14 mouse cellular contexts compared by ENCODE assay signal in genomic region chr6:57063730-57064129, GRCm38 (mm10). TPM values are rescaled to one million over a fixed set of nuclear protein-coding genes. Genes with fewer than 3 reads are reported as not detected.
A peak's percentile ranks its signal among the peaks of the same experiment; 100 is the strongest.
DNase-seq lines count a peak whose midpoint lies in the region; ATAC-seq lines count a peak whose summit lies in the region.
"Had no signal": no experiment of that assay in that cellular context is flagged by ENCODE, and none has a peak within 500 bp of the region (broad histone marks: within the 10 kb centered on the region; RNA-seq: fewer than 3 reads in every experiment).

No protein-coding gene starts in this region.

- no peak overlapping the region for H3K9ac ChIP-seq in kidney, embryonic 16.5 days (replicated peaks; ENCODE audit: low read length)
- H3K9ac ChIP-seq: embryonic facial prominence, embryonic 12.5 days; forebrain, postnatal 0 days had no signal

- no peak for ATAC-seq in kidney, embryonic 16.5 days (ENCODE audit: low FRiP score, low TSS enrichment)
- ATAC-seq in megakaryocyte, adult 5-6 weeks (ENCODE audit: poor library complexity, severe bottlenecking), result no peak
- ATAC-seq: forebrain, postnatal 0 days had no signal

- H3K4me3 ChIP-seq in kidney, embryonic 16.5 days (ENCODE audit: low read length), result no peak overlapping the region
- H3K4me3 ChIP-seq: embryonic facial prominence, embryonic 12.5 days had no signal

- H3K27me3 ChIP-seq in kidney, embryonic 16.5 days (ENCODE audit: insufficient read depth, low read length), result no peaks in the 10 kb centered on the region
- H3K27me3 ChIP-seq: embryonic facial prominence, embryonic 12.5 days had no signal

- no peaks in the 10 kb centered on the region for H3K9me3 ChIP-seq in kidney, embryonic 16.5 days (ENCODE audit: low read length)
- H3K9me3 ChIP-seq: embryonic facial prominence, embryonic 12.5 days had no signal

- no peak overlapping the region for H3K4me2 ChIP-seq in kidney, embryonic 16.5 days (replicated peaks; ENCODE audit: low read depth, low read length)
- H3K4me2 ChIP-seq: embryonic facial prominence, embryonic 12.5 days had no signal

- H3K36me3 ChIP-seq in kidney, embryonic 16.5 days (ENCODE audit: insufficient read depth, low read length), result no peaks in the 10 kb centered on the region
- H3K36me3 ChIP-seq: embryonic facial prominence, embryonic 12.5 days had no signal

- peak; percentile 27 for DNase-seq in kidney, adult 18-20 months
- DNase-seq in 3T3-L1 (ENCODE audit: low read depth, low spot score) (peak; percentile 10), 416B (ENCODE audit: low read depth) (peak; percentile 73)
- peak; percentile 1 for DNase-seq in c-Kit-positive CD71-negative TER-119-negative erythroid progenitor cells, embryonic 14.5 days (ENCODE audit: low read depth)
- DNase-seq in thymus, postnatal 10 days (ENCODE audit: low spot score in 2 of 2), result no peak
- DNase-seq: adrenal gland, adult 8-10 months; forebrain, postnatal 0 days; layer of hippocampus, postnatal 36 days had no signal

- no peak overlapping the region for H3K27ac ChIP-seq in kidney, embryonic 16.5 days (ENCODE audit: low read length)
- H3K27ac ChIP-seq: embryonic facial prominence, embryonic 12.5 days had no signal

- H3K4me1 ChIP-seq in kidney, embryonic 16.5 days (ENCODE audit: insufficient read depth, low read length), result no peaks in the 10 kb centered on the region
- H3K4me1 ChIP-seq: embryonic facial prominence, embryonic 12.5 days had no signal

RNA-seq across cellular contexts. Expression of gene Vmn1r9, which starts 2.9 kb away (rescaled TPM):
- polyA plus RNA-seq in kidney, embryonic 16.5 days (2015; fragmentation: Nextera tagmentation; extraction: Ambion mirVana), result not detected in 2 replicates
- total RNA-seq in megakaryocyte, adult 5-6 weeks (2015), result not detected in 2 replicates
- total RNA-seq in megakaryocyte, adult 5-6 weeks (2017), result not detected in 2 replicates
- total RNA-seq: adrenal gland, adult 8-10 months; forebrain, postnatal 0 days; layer of hippocampus, postnatal 36 days had no signal
- polyA plus RNA-seq: embryonic facial prominence, embryonic 12.5 days; forebrain, postnatal 0 days; heart, embryonic 16.5 days; liver, embryonic 16.5 days; small intestine, adult 2 months had no signal

RNA-seq across cellular contexts. Expression of gene Vmn1r8, which starts 31.6 kb away (rescaled TPM):
- not detected in 2 replicates for polyA plus RNA-seq in kidney, embryonic 16.5 days (2015; fragmentation: Nextera tagmentation; extraction: Ambion mirVana)
- not detected in 2 replicates for total RNA-seq in megakaryocyte, adult 5-6 weeks (2015)
- not detected in 2 replicates for total RNA-seq in megakaryocyte, adult 5-6 weeks (2017)
- total RNA-seq: adrenal gland, adult 8-10 months; forebrain, postnatal 0 days; layer of hippocampus, postnatal 36 days had no signal
- polyA plus RNA-seq: embryonic facial prominence, embryonic 12.5 days; forebrain, postnatal 0 days; heart, embryonic 16.5 days; liver, embryonic 16.5 days; small intestine, adult 2 months had no signal

RNA-seq across cellular contexts. Expression of gene Vmn1r7, which starts 38.6 kb away (rescaled TPM):
- polyA plus RNA-seq in kidney, embryonic 16.5 days (2015; fragmentation: Nextera tagmentation; extraction: Ambion mirVana), result not detected in 2 replicates
- total RNA-seq in megakaryocyte, adult 5-6 weeks (2015), result not detected in 2 replicates
- not detected in 2 replicates for total RNA-seq in megakaryocyte, adult 5-6 weeks (2017)
- total RNA-seq: adrenal gland, adult 8-10 months; forebrain, postnatal 0 days; layer of hippocampus, postnatal 36 days had no signal
- polyA plus RNA-seq: embryonic facial prominence, embryonic 12.5 days; forebrain, postnatal 0 days; heart, embryonic 16.5 days; liver, embryonic 16.5 days; small intestine, adult 2 months had no signal

RNA-seq across cellular contexts. Expression of gene Vmn1r10, which starts 45.5 kb away (rescaled TPM):
- not detected in 2 replicates for polyA plus RNA-seq in kidney, embryonic 16.5 days (2015; fragmentation: Nextera tagmentation; extraction: Ambion mirVana)
- not detected in 2 replicates for total RNA-seq in megakaryocyte, adult 5-6 weeks (2015)
- not detected in 2 replicates for total RNA-seq in megakaryocyte, adult 5-6 weeks (2017)
- total RNA-seq: adrenal gland, adult 8-10 months; forebrain, postnatal 0 days; layer of hippocampus, postnatal 36 days had no signal
- polyA plus RNA-seq: embryonic facial prominence, embryonic 12.5 days; forebrain, postnatal 0 days; heart, embryonic 16.5 days; liver, embryonic 16.5 days; small intestine, adult 2 months had no signal

Comparison
In these comparisons a context has a peak if more than half of its experiments do, and no peak if none do; other contexts are left out.
1. DNase-seq: peak in kidney, adult 18-20 months (single experiment), 3T3-L1 (single experiment), 416B (single experiment) and c-Kit-positive CD71-negative TER-119-negative erythroid progenitor cells, embryonic 14.5 days (single experiment); none in thymus, postnatal 10 days (0 of 2).